Mouse (Mus musculus): Measurements from ENCODE around the gene Vwa8. TPM values are rescaled to one million over a fixed set of nuclear protein-coding genes. Genes with fewer than 3 reads are reported as not detected.

Vwa8 gene
- polyA plus RNA-seq, 1 experiment from 2014 or later = 15.6 TPM

GRCm38 (mm10) chr14:79156526-79157411 is 307.9 kb downstream of the Vwa8 start:
- Histone ChIP-seq H3K36me3 (ENCODE audit: control insufficient read depth, insufficient read depth) (peaks cover 22% of the 10 kb centered on the region), H3K9ac (ENCODE audit: low read depth, low read length) (no peak overlapping the region), H3K27ac (ENCODE audit: low read depth, low read length) (no peak overlapping the region), H3K4me3 (ENCODE audit: low read depth, low read length) (no peak overlapping the region), H3K4me1 (replicated peaks; ENCODE audit: control insufficient read depth, insufficient read depth, low read length) (no peaks in the 10 kb centered on the region), H3K27me3 (replicated peaks; ENCODE audit: control insufficient read depth, insufficient read depth, low read length) (no peaks in the 10 kb centered on the region), H3K4me2 (replicated peaks; ENCODE audit: low read depth) (no peak overlapping the region), H3K9me3 (ENCODE audit: control insufficient read depth) (no peaks in the 10 kb centered on the region)
- 72% methylated on average over 10 of the region's 10 CpGs for WGBS
- no peak for ATAC-seq
- TF ChIP-seq CTCF (IDR thresholded peaks at IDR 0.05; ENCODE audit: low read depth) = no peak

DNA sequence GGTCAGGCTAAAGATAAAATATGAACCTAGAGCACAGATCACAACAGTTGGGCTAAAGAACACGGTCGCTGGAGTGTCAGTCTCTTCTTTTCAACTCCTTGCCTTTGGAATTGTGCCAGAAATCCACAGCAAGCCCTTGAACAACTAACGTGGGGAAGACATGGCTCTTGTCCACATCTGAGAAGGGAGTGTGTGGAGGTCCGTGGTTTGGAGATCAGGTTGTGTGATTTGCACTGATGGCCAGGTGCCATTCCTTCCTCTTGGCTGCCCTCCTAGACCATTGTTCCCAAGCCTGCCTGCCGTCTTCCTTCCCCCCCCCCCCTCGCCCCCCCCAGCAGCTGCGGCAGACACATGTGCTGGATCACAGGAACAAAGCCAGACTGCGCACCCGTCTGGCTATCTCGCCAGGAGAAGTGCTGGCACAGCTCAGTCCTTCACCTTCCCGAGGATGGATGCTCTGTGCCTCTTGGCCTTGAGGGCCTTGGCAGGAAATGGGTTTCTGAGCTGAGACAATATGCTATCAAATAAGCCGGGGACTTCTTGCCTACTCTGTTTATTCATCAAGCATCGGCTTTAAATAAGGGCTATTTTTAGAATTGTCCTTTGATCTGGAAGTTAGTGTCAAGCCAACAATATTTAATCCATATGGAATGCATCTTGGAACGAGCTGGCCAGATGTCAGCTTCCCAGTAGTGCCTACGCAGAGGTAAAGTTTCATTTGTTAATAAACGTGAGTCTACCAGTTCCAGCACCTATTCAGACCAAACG is 308.8 kb downstream of the Vwa8 start:
- peaks cover 29% of the 10 kb centered on the region for H3K36me3 ChIP-seq (ENCODE audit: control insufficient read depth, insufficient read depth)
- H3K9ac ChIP-seq (ENCODE audit: low read depth, low read length) = no peak overlapping the region
- TF ChIP-seq CTCF (IDR thresholded peaks at IDR 0.05; ENCODE audit: low read depth) = no peak
- no peaks in the 10 kb centered on the region for H3K27me3 ChIP-seq (replicated peaks; ENCODE audit: control insufficient read depth, insufficient read depth, low read length)
- no peak for ATAC-seq
- no peak overlapping the region for H3K4me2 ChIP-seq (replicated peaks; ENCODE audit: low read depth)
- no peak overlapping the region for H3K4me3 ChIP-seq (ENCODE audit: low read depth, low read length)
- H3K27ac ChIP-seq (ENCODE audit: low read depth, low read length) = no peak overlapping the region
- H3K9me3 ChIP-seq (ENCODE audit: control insufficient read depth) = no peaks in the 10 kb centered on the region
- H3K4me1 ChIP-seq (replicated peaks; ENCODE audit: control insufficient read depth, insufficient read depth, low read length) = no peaks in the 10 kb centered on the region
- whole genome bisulfite sequencing = 36% methylated on average over 15 of the region's 17 CpGs

DNA sequence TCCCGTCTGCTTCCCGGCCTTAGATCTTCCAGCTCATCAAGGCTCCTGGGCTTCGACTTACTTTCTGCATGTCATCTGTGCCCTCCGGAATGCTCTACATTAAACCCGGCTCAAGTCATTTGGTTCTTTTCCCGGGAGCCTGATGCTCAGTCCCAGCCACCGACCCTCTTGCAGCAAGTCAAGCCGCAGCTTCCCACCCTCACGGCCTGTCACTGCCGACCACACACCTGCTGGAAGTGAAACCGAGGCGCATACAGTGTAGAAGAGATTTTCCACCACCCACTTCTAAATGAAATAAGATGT is 309.3 kb downstream of the Vwa8 start:
- Histone ChIP-seq H3K4me2 (replicated peaks; ENCODE audit: low read depth) (no peak overlapping the region), H3K36me3 (ENCODE audit: control insufficient read depth, insufficient read depth) (peaks cover 34% of the 10 kb centered on the region), H3K4me1 (replicated peaks; ENCODE audit: control insufficient read depth, insufficient read depth, low read length) (no peaks in the 10 kb centered on the region), H3K9me3 (ENCODE audit: control insufficient read depth) (no peaks in the 10 kb centered on the region), H3K27ac (ENCODE audit: low read depth, low read length) (no peak overlapping the region), H3K4me3 (ENCODE audit: low read depth, low read length) (no peak overlapping the region), H3K9ac (ENCODE audit: low read depth, low read length) (no peak overlapping the region), H3K27me3 (replicated peaks; ENCODE audit: control insufficient read depth, insufficient read depth, low read length) (no peaks in the 10 kb centered on the region)
- no peak for ATAC-seq
- WGBS = 72% methylated on average over 12 of the region's 12 CpGs
- no peak for TF ChIP-seq CTCF (IDR thresholded peaks at IDR 0.05; ENCODE audit: low read depth)

DNA sequence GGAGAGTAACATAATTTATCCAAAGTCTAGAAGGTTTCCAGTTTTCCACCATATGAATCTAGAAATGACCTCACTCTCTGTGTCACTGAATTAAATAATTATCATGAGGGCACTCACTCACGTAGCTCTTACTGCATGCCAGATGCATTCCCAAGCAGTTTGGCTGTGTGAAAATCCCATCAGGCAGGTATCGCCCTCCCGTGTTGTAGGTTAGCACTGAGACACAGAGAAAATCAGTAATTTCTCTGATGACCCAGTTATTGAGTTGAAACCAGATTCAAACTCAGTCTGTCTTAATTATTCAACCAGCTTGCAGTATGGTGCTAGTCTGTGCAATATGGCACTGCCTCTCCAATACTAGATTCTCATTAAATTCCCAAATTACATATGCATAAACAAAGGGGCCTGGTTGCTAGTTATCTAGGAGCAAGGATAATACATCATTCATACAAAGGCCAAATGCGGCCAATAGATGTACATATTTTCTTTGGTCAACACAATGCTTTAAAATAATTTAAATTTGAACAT is 309.9 kb downstream of the Vwa8 start:
- Histone ChIP-seq H3K9me3 (ENCODE audit: control insufficient read depth) (no peaks in the 10 kb centered on the region), H3K4me3 (ENCODE audit: low read depth, low read length) (no peak overlapping the region), H3K9ac (ENCODE audit: low read depth, low read length) (no peak overlapping the region), H3K27ac (ENCODE audit: low read depth, low read length) (no peak overlapping the region), H3K4me1 (replicated peaks; ENCODE audit: control insufficient read depth, insufficient read depth, low read length) (no peaks in the 10 kb centered on the region), H3K4me2 (replicated peaks; ENCODE audit: low read depth) (no peak overlapping the region), H3K27me3 (replicated peaks; ENCODE audit: control insufficient read depth, insufficient read depth, low read length) (no peaks in the 10 kb centered on the region), H3K36me3 (ENCODE audit: control insufficient read depth, insufficient read depth) (peaks cover 36% of the 10 kb centered on the region)
- no peak for ATAC-seq
- TF ChIP-seq CTCF (IDR thresholded peaks at IDR 0.05; ENCODE audit: low read depth) = no peak
- 90% methylated on average over 4 of the region's 4 CpGs for WGBS

DNA sequence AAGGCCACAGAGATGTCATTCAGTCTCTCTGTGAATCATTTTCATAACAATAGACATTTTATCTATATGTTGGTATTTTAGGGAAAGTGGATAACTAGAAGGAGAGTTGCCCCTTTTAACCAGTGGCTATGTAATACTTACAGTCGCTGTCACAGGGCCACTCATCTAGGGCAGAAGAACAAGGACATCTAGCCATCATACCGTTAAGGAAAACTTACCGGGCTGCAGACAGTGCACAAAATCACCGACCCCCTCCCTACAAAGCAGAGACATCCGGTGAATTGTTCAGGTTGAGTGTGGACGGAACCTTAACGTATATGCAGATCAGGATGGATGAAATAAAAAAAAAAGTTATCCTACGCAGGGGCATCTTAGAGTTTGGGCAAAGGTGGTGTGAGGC is 310.6 kb downstream of the Vwa8 start:
- no peaks in the 10 kb centered on the region for H3K27me3 ChIP-seq (replicated peaks; ENCODE audit: control insufficient read depth, insufficient read depth, low read length)
- H3K4me3 ChIP-seq (ENCODE audit: low read depth, low read length) = no peak overlapping the region
- H3K4me1 ChIP-seq (replicated peaks; ENCODE audit: control insufficient read depth, insufficient read depth, low read length) = no peaks in the 10 kb centered on the region
- H3K9me3 ChIP-seq (ENCODE audit: control insufficient read depth) = no peaks in the 10 kb centered on the region
- no peak overlapping the region for H3K9ac ChIP-seq (ENCODE audit: low read depth, low read length)
- 92% methylated on average over 8 of the region's 8 CpGs for WGBS
- no peak overlapping the region for H3K4me2 ChIP-seq (replicated peaks; ENCODE audit: low read depth)
- H3K36me3 ChIP-seq (ENCODE audit: control insufficient read depth, insufficient read depth) = peaks cover 36% of the 10 kb centered on the region
- no peak overlapping the region for H3K27ac ChIP-seq (ENCODE audit: low read depth, low read length)
- ATAC-seq = no peak
- TF ChIP-seq CTCF (IDR thresholded peaks at IDR 0.05; ENCODE audit: low read depth) = no peak

GRCm38 (mm10) chr14:79160486-79160885 is 311.6 kb downstream of the Vwa8 start:
- TF ChIP-seq CTCF (IDR thresholded peaks at IDR 0.05; ENCODE audit: low read depth) = no peak
- H3K9me3 ChIP-seq (ENCODE audit: control insufficient read depth) = no peaks in the 10 kb centered on the region
- 71% methylated on average over 10 of the region's 10 CpGs for WGBS
- no peak overlapping the region for H3K4me2 ChIP-seq (replicated peaks; ENCODE audit: low read depth)
- no peaks in the 10 kb centered on the region for H3K27me3 ChIP-seq (replicated peaks; ENCODE audit: control insufficient read depth, insufficient read depth, low read length)
- H3K4me1 ChIP-seq (replicated peaks; ENCODE audit: control insufficient read depth, insufficient read depth, low read length) = no peaks in the 10 kb centered on the region
- ATAC-seq = no peak
- H3K27ac ChIP-seq (ENCODE audit: low read depth, low read length) = no peak overlapping the region
- H3K36me3 ChIP-seq (ENCODE audit: control insufficient read depth, insufficient read depth) = peaks cover 36% of the 10 kb centered on the region
- H3K4me3 ChIP-seq (ENCODE audit: low read depth, low read length) = no peak overlapping the region
- no peak overlapping the region for H3K9ac ChIP-seq (ENCODE audit: low read depth, low read length)

Data from intestine, postnatal 0 days (tissue).